Mouse (Mus musculus) thymus, adult 2 months (tissue): ENCODE measurements at regions not wholly inside any gene's neighbourhood (a gene's known extent, or its start where the extent isn't known, plus 50 kb on each side); places are given as distances from the start of the nearest gene placed in this dataset.

Experiments used
- CTCF ChIP-seq: fragments of 200-500 bp; IDR thresholded peaks from 2 replicates; pipeline ENCODE4 v1.5.1; 2012; ENCODE audit warnings: mild to moderate bottlenecking, control low read depth, low read length, moderate library complexity, borderline replicate concordance; ENCODE audit not compliant: control insufficient read depth, poor library complexity, insufficient read depth; ENCODE audit errors: extremely low read depth
- POLR2A ChIP-seq: fragments of 200-500 bp; IDR thresholded peaks from 2 replicates; pipeline ENCODE4 v1.6.1; 2012; ENCODE audit warnings: mild to moderate bottlenecking, low read length, control low read depth, moderate library complexity; ENCODE audit not compliant: control insufficient read depth, poor library complexity, insufficient read depth; ENCODE audit errors: extremely low read depth

- no peak for TF ChIP-seq POLR2A
- TF ChIP-seq CTCF, result no peak
Measured at GRCm38 (mm10) chr6:82853076-82853475, 78.8 kb upstream of the Hk2 start.
